21 mouse cellular contexts compared by ENCODE assay signal in the genomic region with DNA sequence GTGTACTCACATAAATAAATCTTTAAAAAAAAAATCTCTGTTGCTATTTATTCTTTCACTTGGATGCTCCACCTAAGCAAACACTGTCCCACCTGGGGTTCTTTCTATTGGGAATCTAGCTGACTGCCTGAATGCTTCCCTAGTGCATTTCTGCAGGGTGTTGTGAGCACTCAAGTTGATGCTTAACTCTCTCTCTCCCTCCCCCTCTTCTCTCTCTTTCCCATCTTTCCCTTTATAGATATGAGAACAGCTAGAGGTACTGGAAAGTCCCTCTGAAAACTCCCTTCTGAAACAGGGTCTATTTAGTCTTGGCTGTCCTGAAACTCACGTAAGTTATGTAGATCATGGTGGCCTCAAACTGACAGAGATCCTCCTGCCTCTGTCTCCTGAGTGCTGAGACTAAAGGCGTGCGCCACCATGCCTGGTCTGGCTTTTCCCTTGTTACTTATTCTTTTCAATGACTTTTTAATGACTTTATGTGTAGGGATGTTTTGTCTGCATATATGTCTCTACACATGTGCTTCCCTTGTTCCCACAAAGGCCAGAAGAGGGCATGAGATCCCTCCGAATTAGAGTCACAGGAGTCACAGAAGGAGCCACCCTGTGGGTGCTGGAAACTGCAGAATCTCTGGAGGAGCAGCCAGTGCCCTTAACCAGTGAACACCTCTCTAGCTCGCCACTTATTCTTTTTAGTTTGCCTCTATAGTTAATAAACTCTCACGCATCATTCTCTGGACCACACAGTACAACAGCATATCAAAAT. TPM values are rescaled to one million over a fixed set of nuclear protein-coding genes. Genes with fewer than 3 reads are reported as not detected.
DNase-seq lines count a peak whose midpoint lies in the region; ATAC-seq and TF ChIP-seq lines count a peak whose summit lies in the region.
"Had no signal": no experiment of that assay in that cellular context is flagged by ENCODE, and none has a peak within 500 bp of the region (broad histone marks: within the 10 kb centered on the region; RNA-seq: fewer than 3 reads in every experiment).

No protein-coding gene starts in this region.

- no peaks in the 10 kb centered on the region for H3K4me1 ChIP-seq in forebrain, postnatal 0 days (ENCODE audit: insufficient read depth)
- H3K4me1 ChIP-seq in forebrain, embryonic 13.5 days, result peaks cover 5% of the 10 kb centered on the region; the same call in 1 of the 2 replicates
- no peaks in the 10 kb centered on the region for H3K4me1 ChIP-seq in liver, embryonic 14.5 days (replicated peaks; ENCODE audit: control insufficient read depth in 2 of 2, insufficient read depth in 2 of 2, low read length in 1 of 2)
- H3K4me1 ChIP-seq in liver, embryonic 12.5 days, result no peaks in the 10 kb centered on the region
- H3K4me1 ChIP-seq: stomach, embryonic 15.5 days had no signal

- no peak for TF ChIP-seq EP300 in liver, embryonic 14.5 days (IDR thresholded peaks at IDR 0.05; ENCODE audit: low read depth)

- H3K27ac ChIP-seq in forebrain, postnatal 0 days (ENCODE audit: low read depth, low read length), result no peak overlapping the region
- H3K27ac ChIP-seq in forebrain, embryonic 13.5 days, result no peak overlapping the region
- no peak overlapping the region for H3K27ac ChIP-seq in liver, embryonic 14.5 days
- no peak overlapping the region for H3K27ac ChIP-seq in liver, embryonic 12.5 days
- H3K27ac ChIP-seq: hindbrain, embryonic 15.5 days; midbrain, embryonic 10.5 days; stomach, embryonic 15.5 days had no signal

- no peak for ATAC-seq in forebrain, postnatal 0 days
- no peak for ATAC-seq in forebrain, embryonic 13.5 days
- no peak for ATAC-seq in liver, embryonic 14.5 days (ENCODE audit: insufficient read depth)
- no peak for ATAC-seq in liver, embryonic 12.5 days
- ATAC-seq in erythroid progenitor cell, adult 5-6 weeks (replicated peaks; ENCODE audit: low FRiP score, poor library complexity, severe bottlenecking), result no peak

- H3K27me3 ChIP-seq in forebrain, postnatal 0 days (ENCODE audit: insufficient read depth, low read length), result no peaks in the 10 kb centered on the region
- H3K27me3 ChIP-seq in forebrain, embryonic 13.5 days, result no peaks in the 10 kb centered on the region
- no peaks in the 10 kb centered on the region for H3K27me3 ChIP-seq in liver, embryonic 14.5 days (ENCODE audit: control insufficient read depth, insufficient read depth, low read length)
- no peaks in the 10 kb centered on the region; the same call in none of the 2 replicates for H3K27me3 ChIP-seq in liver, embryonic 12.5 days (replicated peaks)
- H3K27me3 ChIP-seq: hindbrain, embryonic 15.5 days; stomach, embryonic 15.5 days had no signal

- 72% methylated on average over 6 of the region's 6 CpGs for WGBS in forebrain, postnatal 0 days
- WGBS in forebrain, embryonic 13.5 days, result 68% methylated on average over 6 of the region's 6 CpGs
- 59% methylated on average over 6 of the region's 6 CpGs for WGBS in liver, embryonic 14.5 days (ENCODE audit: insufficient replicate concordance)
- 54% methylated on average over 6 of the region's 6 CpGs for WGBS in liver, embryonic 12.5 days (ENCODE audit: insufficient replicate concordance)

- peak; percentile 34 for TF ChIP-seq CTCF in forebrain, postnatal 0 days (IDR thresholded peaks at IDR 0.05; ENCODE audit: low read depth)
- peak; percentile 38; the same call in 1 of the 2 replicates for TF ChIP-seq CTCF in liver, embryonic 14.5 days (IDR thresholded peaks at IDR 0.05; ENCODE audit: low read depth)

- H3K4me2 ChIP-seq in forebrain, postnatal 0 days (ENCODE audit: low read depth), result no peak overlapping the region
- H3K4me2 ChIP-seq in forebrain, embryonic 13.5 days, result no peak overlapping the region
- no peak overlapping the region for H3K4me2 ChIP-seq in liver, embryonic 14.5 days (ENCODE audit: low read depth)
- H3K4me2 ChIP-seq in liver, embryonic 12.5 days, result no peak overlapping the region
- H3K4me2 ChIP-seq: hindbrain, embryonic 15.5 days; stomach, embryonic 15.5 days had no signal

- no peak overlapping the region for H3K9ac ChIP-seq in forebrain, postnatal 0 days
- H3K9ac ChIP-seq in forebrain, embryonic 13.5 days, result no peak overlapping the region
- no peak overlapping the region for H3K9ac ChIP-seq in liver, embryonic 14.5 days (replicated peaks)
- no peak overlapping the region for H3K9ac ChIP-seq in liver, embryonic 12.5 days
- H3K9ac ChIP-seq: hindbrain, embryonic 15.5 days; stomach, embryonic 15.5 days had no signal

- no peaks in the 10 kb centered on the region for H3K9me3 ChIP-seq in forebrain, postnatal 0 days (ENCODE audit: low read length)
- H3K9me3 ChIP-seq in forebrain, embryonic 13.5 days (replicated peaks), result no peaks in the 10 kb centered on the region
- H3K9me3 ChIP-seq in liver, embryonic 14.5 days (ENCODE audit: control insufficient read depth, low read length), result no peaks in the 10 kb centered on the region
- no peaks in the 10 kb centered on the region for H3K9me3 ChIP-seq in liver, embryonic 12.5 days (replicated peaks)
- H3K9me3 ChIP-seq: hindbrain, embryonic 15.5 days; midbrain, embryonic 10.5 days; stomach, embryonic 15.5 days had no signal

- H3K4me3 ChIP-seq in forebrain, postnatal 0 days (ENCODE audit: low read depth, low read length), result no peak overlapping the region
- H3K4me3 ChIP-seq in forebrain, embryonic 13.5 days, result no peak overlapping the region
- no peak overlapping the region for H3K4me3 ChIP-seq in liver, embryonic 14.5 days (ENCODE audit: insufficient read depth in 1 of 2, low read depth in 2 of 2, low read length in 2 of 2)
- H3K4me3 ChIP-seq in liver, embryonic 12.5 days, result no peak overlapping the region
- H3K4me3 ChIP-seq: hindbrain, embryonic 15.5 days; midbrain, embryonic 10.5 days; stomach, embryonic 15.5 days had no signal

- DNase-seq in forebrain, postnatal 0 days, result no peak
- no peak for DNase-seq in liver, embryonic 14.5 days (ENCODE audit: low read depth in 3 of 3, low spot score in 3 of 3)
- DNase-seq in thymus, postnatal 25 days, result peak; percentile 26
- DNase-seq in thymus, postnatal 10 days (ENCODE audit: low spot score in 2 of 2), result no peak
- peak; percentile 45 for DNase-seq in thymus, postnatal 4 days
- DNase-seq: cerebellum, adult 8-10 months; left cerebral cortex, postnatal 4 days; lung, adult 18-20 months had no signal

- H3K36me3 ChIP-seq in forebrain, postnatal 0 days (ENCODE audit: insufficient read depth), result no peaks in the 10 kb centered on the region
- H3K36me3 ChIP-seq in forebrain, embryonic 13.5 days (ENCODE audit: poor library complexity, severe bottlenecking), result peaks cover 6% of the 10 kb centered on the region; the same call in 1 of the 2 replicates
- H3K36me3 ChIP-seq in liver, embryonic 14.5 days (replicated peaks; ENCODE audit: control insufficient read depth, insufficient read depth, low read depth), result no peaks in the 10 kb centered on the region
- H3K36me3 ChIP-seq in liver, embryonic 12.5 days, result peaks cover 4% of the 10 kb centered on the region
- H3K36me3 ChIP-seq: stomach, embryonic 15.5 days had no signal

RNA-seq across cellular contexts. Expression of gene Tmem239, which starts 8.0 kb away (rescaled TPM):
- not detected in 2 replicates for total RNA-seq in forebrain, postnatal 0 days (2014; rRNA removed)
- 0.16 TPM in 1 of 2 replicates, not detected in the other for polyA plus RNA-seq in forebrain, postnatal 0 days (2015; fragmentation: Nextera tagmentation; extraction: Ambion mirVana)
- polyA plus RNA-seq in forebrain, embryonic 13.5 days (2015; fragmentation: Nextera tagmentation; extraction: Ambion mirVana), result not detected in 2 replicates
- polyA plus RNA-seq in liver, embryonic 14.5 days (2012; rRNA removed), result not detected in 2 replicates
- polyA plus RNA-seq in liver, embryonic 14.5 days (2014; fragmentation: Nextera tagmentation; extraction: Ambion mirVana), result not detected in 2 replicates
- polyA plus RNA-seq in liver, embryonic 12.5 days (2016; fragmentation: Nextera tagmentation; extraction: Ambion mirVana), result not detected in 2 replicates
- total RNA-seq in erythroid progenitor cell, adult 5-6 weeks (2015; ENCODE audit: low replicate concordance), result not detected in 2 replicates
- not detected in 2 replicates for total RNA-seq in erythroid progenitor cell, adult 5-6 weeks (2017; ENCODE audit: low replicate concordance)
- total RNA-seq: granulocyte monocyte progenitor cell, adult 5-6 weeks; layer of hippocampus, postnatal 10 days; left cerebral cortex, postnatal 4 days had no signal
- polyA plus RNA-seq: frontal cortex, adult 2 months; heart, embryonic 16.5 days; kidney, embryonic 16.5 days; stomach, embryonic 15.5 days had no signal

RNA-seq across cellular contexts. Expression of gene 1700020A23Rik, which starts 9.2 kb away (rescaled TPM):
- total RNA-seq in forebrain, postnatal 0 days (2014; rRNA removed), result not detected in 2 replicates
- 0.45 TPM in 1 of 2 replicates, not detected in the other for polyA plus RNA-seq in forebrain, postnatal 0 days (2015; fragmentation: Nextera tagmentation; extraction: Ambion mirVana)
- 0.25 and 0.48 TPM in 2 replicates for polyA plus RNA-seq in forebrain, embryonic 13.5 days (2015; fragmentation: Nextera tagmentation; extraction: Ambion mirVana)
- polyA plus RNA-seq in liver, embryonic 14.5 days (2012; rRNA removed), result not detected in 2 replicates
- polyA plus RNA-seq in liver, embryonic 14.5 days (2014; fragmentation: Nextera tagmentation; extraction: Ambion mirVana), result not detected in 2 replicates
- not detected in 2 replicates for polyA plus RNA-seq in liver, embryonic 12.5 days (2016; fragmentation: Nextera tagmentation; extraction: Ambion mirVana)
- not detected in 2 replicates for total RNA-seq in erythroid progenitor cell, adult 5-6 weeks (2015; ENCODE audit: low replicate concordance)
- not detected in 2 replicates for total RNA-seq in erythroid progenitor cell, adult 5-6 weeks (2017; ENCODE audit: low replicate concordance)
- total RNA-seq: granulocyte monocyte progenitor cell, adult 5-6 weeks; layer of hippocampus, postnatal 10 days; left cerebral cortex, postnatal 4 days had no signal
- polyA plus RNA-seq: C2C12; frontal cortex, adult 2 months; heart, embryonic 16.5 days; kidney, embryonic 16.5 days; midbrain, embryonic 10.5 days; neural tube, embryonic 11.5 days; stomach, embryonic 15.5 days had no signal

RNA-seq across cellular contexts. Expression of gene Gm28372, which starts 9.2 kb away (rescaled TPM):
- total RNA-seq in forebrain, postnatal 0 days (2014; rRNA removed), result not detected in 2 replicates
- not detected in 2 replicates for polyA plus RNA-seq in forebrain, postnatal 0 days (2015; fragmentation: Nextera tagmentation; extraction: Ambion mirVana)
- polyA plus RNA-seq in forebrain, embryonic 13.5 days (2015; fragmentation: Nextera tagmentation; extraction: Ambion mirVana), result 0.09 and 0.34 TPM in 2 replicates
- not detected in 2 replicates for polyA plus RNA-seq in liver, embryonic 14.5 days (2012; rRNA removed)
- not detected in 2 replicates for polyA plus RNA-seq in liver, embryonic 14.5 days (2014; fragmentation: Nextera tagmentation; extraction: Ambion mirVana)
- not detected in 2 replicates for polyA plus RNA-seq in liver, embryonic 12.5 days (2016; fragmentation: Nextera tagmentation; extraction: Ambion mirVana)
- total RNA-seq in erythroid progenitor cell, adult 5-6 weeks (2015; ENCODE audit: low replicate concordance), result not detected in 2 replicates
- total RNA-seq in erythroid progenitor cell, adult 5-6 weeks (2017; ENCODE audit: low replicate concordance), result not detected in 2 replicates
- total RNA-seq: granulocyte monocyte progenitor cell, adult 5-6 weeks; layer of hippocampus, postnatal 10 days; left cerebral cortex, postnatal 4 days had no signal
- polyA plus RNA-seq: C2C12; frontal cortex, adult 2 months; heart, embryonic 16.5 days; kidney, embryonic 16.5 days; midbrain, embryonic 10.5 days; neural tube, embryonic 11.5 days had no signal

RNA-seq across cellular contexts. Expression of gene Vps16, which starts 9.9 kb away (rescaled TPM):
- 78.7 and 99.8 TPM in 2 replicates for total RNA-seq in forebrain, postnatal 0 days (2014; rRNA removed)
- polyA plus RNA-seq in forebrain, postnatal 0 days (2015; fragmentation: Nextera tagmentation; extraction: Ambion mirVana), result 68.7 and 76.7 TPM in 2 replicates
- polyA plus RNA-seq in forebrain, embryonic 13.5 days (2015; fragmentation: Nextera tagmentation; extraction: Ambion mirVana), result 125 and 130 TPM in 2 replicates
- 34.1 and 38.3 TPM in 2 replicates for polyA plus RNA-seq in liver, embryonic 14.5 days (2012; rRNA removed)
- 26.8 and 31.3 TPM in 2 replicates for polyA plus RNA-seq in liver, embryonic 14.5 days (2014; fragmentation: Nextera tagmentation; extraction: Ambion mirVana)
- 54.9 and 64.5 TPM in 2 replicates for polyA plus RNA-seq in liver, embryonic 12.5 days (2016; fragmentation: Nextera tagmentation; extraction: Ambion mirVana)
- total RNA-seq in erythroid progenitor cell, adult 5-6 weeks (2015; ENCODE audit: low replicate concordance), result 74.6 and 122 TPM in 2 replicates
- 62.8 and 75.8 TPM in 2 replicates for total RNA-seq in erythroid progenitor cell, adult 5-6 weeks (2017; ENCODE audit: low replicate concordance)

RNA-seq across cellular contexts. Expression of gene Pced1a, which starts 10.2 kb away (rescaled TPM):
- 15.9 and 18.0 TPM in 2 replicates for total RNA-seq in forebrain, postnatal 0 days (2014; rRNA removed)
- 7.9 and 9.2 TPM in 2 replicates for polyA plus RNA-seq in forebrain, postnatal 0 days (2015; fragmentation: Nextera tagmentation; extraction: Ambion mirVana)
- polyA plus RNA-seq in forebrain, embryonic 13.5 days (2015; fragmentation: Nextera tagmentation; extraction: Ambion mirVana), result 9.0 and 10.2 TPM in 2 replicates
- polyA plus RNA-seq in liver, embryonic 14.5 days (2012; rRNA removed), result 5.6 and 6.7 TPM in 2 replicates
- polyA plus RNA-seq in liver, embryonic 14.5 days (2014; fragmentation: Nextera tagmentation; extraction: Ambion mirVana), result 2.1 and 3.3 TPM in 2 replicates
- polyA plus RNA-seq in liver, embryonic 12.5 days (2016; fragmentation: Nextera tagmentation; extraction: Ambion mirVana), result 5.2 and 5.7 TPM in 2 replicates
- 0.72 TPM in 1 of 2 replicates, not detected in the other for total RNA-seq in erythroid progenitor cell, adult 5-6 weeks (2015; ENCODE audit: low replicate concordance)
- total RNA-seq in erythroid progenitor cell, adult 5-6 weeks (2017; ENCODE audit: low replicate concordance), result 1.2 and 1.9 TPM in 2 replicates

Comparison
In these comparisons a context has a peak if more than half of its experiments do, and no peak if none do; other contexts are left out.
1. DNase-seq: peak in thymus, postnatal 25 days (single experiment) and thymus, postnatal 4 days (single experiment); none in forebrain, postnatal 0 days (single experiment), liver, embryonic 14.5 days (0 of 3) and thymus, postnatal 10 days (0 of 2).